Mouse (Mus musculus): ENCODE results near the gene Nectin2. TPM values are rescaled to one million over a fixed set of nuclear protein-coding genes. Genes with fewer than 3 reads are reported as not detected.
"Not testable (repeated sequence)": the region's sequence is repeated elsewhere in the genome, so short reads cannot be mapped to it uniquely, and the experiment has no call there.

The Nectin2 gene
- polyA plus RNA-seq, 1 experiment from 2014 or later, result 56.5 TPM

DNA sequence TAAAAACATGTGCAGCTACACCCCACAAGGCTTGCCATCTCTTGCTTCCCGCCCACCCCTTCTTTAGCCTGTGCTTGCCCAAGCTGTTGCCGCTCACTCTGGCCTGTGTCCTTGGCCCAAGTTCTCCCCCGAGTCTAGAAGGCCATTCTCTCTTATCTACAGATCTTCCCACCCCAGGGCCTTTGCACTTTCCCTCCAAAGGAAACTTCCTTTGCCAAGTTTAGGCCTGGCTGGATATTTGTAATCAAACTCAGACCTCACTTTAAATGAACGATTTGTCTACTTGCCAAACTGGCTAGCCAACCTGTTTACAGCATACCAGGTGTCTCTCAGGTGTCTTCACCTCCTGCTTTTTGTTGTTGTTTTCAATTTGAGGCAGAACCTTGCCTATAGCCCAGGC, 59.4 kb downstream of the Nectin2 start:
- no peak for ATAC-seq (ENCODE audit: low FRiP score)
- Histone ChIP-seq H3K36me3 (no peaks in the 10 kb centered on the region), H3K9ac (replicated peaks) (no peak overlapping the region), H3K27me3 (replicated peaks) (no peaks in the 10 kb centered on the region), H3K27ac (replicated peaks) (no peak overlapping the region), H3K9me3 (replicated peaks) (no peaks in the 10 kb centered on the region), H3K4me1 (peaks cover 5% of the 10 kb centered on the region; the same call in 1 of the 2 replicates), H3K4me3 (replicated peaks) (no peak overlapping the region), H3K4me2 (no peak overlapping the region)
- 90% methylated on average over 4 of the region's 4 CpGs for WGBS

DNA sequence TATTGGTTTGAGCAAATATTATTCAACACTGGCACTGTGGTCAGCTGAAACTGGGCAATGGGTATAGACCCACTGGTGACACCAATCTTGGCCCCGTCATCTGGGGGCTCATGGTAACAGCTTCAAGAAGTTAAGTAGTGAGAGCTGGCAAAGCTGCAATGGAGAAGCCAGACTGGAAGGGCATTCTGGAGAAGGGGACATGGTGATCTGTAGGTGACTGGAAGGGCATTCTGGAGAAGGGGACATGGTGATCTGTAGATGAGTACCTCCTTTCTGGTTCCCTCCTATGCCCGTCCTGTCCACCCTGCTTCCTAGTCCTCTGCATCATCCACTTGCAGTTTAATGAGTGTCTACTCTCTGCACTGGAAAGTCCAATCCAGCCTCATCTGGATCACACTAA, 61.7 kb downstream of the Nectin2 start:
- H3K4me3 ChIP-seq (replicated peaks), result no peak overlapping the region
- no peaks in the 10 kb centered on the region for H3K27me3 ChIP-seq (replicated peaks)
- no peak for ATAC-seq (ENCODE audit: low FRiP score)
- WGBS, result 95% methylated on average over 2 of the region's 2 CpGs
- H3K27ac ChIP-seq (replicated peaks), result no peak overlapping the region
- no peaks in the 10 kb centered on the region for H3K9me3 ChIP-seq (replicated peaks)
- no peak overlapping the region for H3K9ac ChIP-seq (replicated peaks)
- no peak overlapping the region for H3K4me2 ChIP-seq
- peaks cover 5% of the 10 kb centered on the region; the same call in 1 of the 2 replicates for H3K4me1 ChIP-seq
- H3K36me3 ChIP-seq, result no peaks in the 10 kb centered on the region

DNA sequence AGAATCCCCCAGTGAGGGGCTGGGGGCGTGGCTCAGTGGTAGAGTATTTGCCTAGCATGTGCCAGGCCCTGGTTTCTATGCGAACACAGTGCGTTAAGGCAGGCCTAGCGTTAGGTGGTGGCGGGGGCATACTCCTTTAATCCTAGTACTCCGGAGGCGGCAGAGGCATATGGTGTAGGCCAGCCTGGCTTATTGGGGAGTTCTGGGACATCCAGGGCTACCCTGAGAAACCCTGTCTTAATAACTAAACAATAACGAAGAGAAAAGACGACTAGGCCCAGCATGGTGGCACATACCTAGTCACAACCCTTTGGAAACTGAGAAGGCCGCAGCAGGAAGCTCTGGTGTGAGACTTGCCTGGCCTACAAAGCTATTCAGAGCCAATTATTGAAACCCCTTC, 62.2 kb downstream of the Nectin2 start:
- H3K27ac ChIP-seq (replicated peaks), result no peak overlapping the region
- no peak for ATAC-seq (ENCODE audit: low FRiP score)
- no peak overlapping the region for H3K9ac ChIP-seq (replicated peaks)
- peaks cover 2% of the 10 kb centered on the region; the same call in 1 of the 2 replicates for H3K4me1 ChIP-seq
- H3K36me3 ChIP-seq, result no peaks in the 10 kb centered on the region
- H3K9me3 ChIP-seq (replicated peaks), result no peaks in the 10 kb centered on the region
- H3K4me2 ChIP-seq, result no peak overlapping the region
- 93% methylated on average over 10 of the region's 10 CpGs for WGBS
- no peaks in the 10 kb centered on the region for H3K27me3 ChIP-seq (replicated peaks)
- H3K4me3 ChIP-seq (replicated peaks), result no peak overlapping the region

DNA sequence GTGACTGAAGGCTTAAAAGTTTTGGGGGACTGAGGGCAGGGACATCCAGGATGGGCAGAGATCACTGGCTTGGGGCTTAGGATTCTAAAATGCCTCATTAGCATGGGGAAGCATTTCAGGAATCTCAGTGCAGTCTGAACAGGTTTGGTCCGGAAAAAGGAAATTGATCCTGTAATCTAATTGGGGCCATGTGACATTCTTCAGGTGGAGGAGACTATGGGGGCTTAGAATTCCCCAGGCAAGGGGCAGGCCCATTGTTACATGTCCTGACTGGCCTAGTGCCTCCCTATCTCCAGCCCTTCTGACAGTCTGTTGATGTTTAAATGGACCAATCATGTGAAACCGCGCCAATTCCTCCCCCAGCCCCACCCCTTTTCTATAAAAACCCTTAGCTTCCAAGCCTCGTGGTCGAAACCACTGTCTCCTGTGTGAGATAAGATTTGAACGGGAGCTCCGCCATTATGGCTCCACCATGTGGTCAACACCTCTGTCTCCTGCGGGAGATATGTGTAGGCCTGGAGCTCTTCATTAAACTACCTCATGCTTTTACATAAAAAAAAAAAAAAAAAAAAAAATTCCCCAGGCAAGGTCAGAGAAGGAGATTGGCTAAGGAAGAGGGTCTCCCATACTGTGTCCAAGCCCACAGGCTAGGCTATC, 63.2 kb downstream of the Nectin2 start:
- not testable (repeated sequence) for ATAC-seq (ENCODE audit: low FRiP score); H3K27ac ChIP-seq (replicated peaks); H3K9ac ChIP-seq (replicated peaks); H3K4me2 ChIP-seq; H3K36me3 ChIP-seq; H3K4me1 ChIP-seq; H3K9me3 ChIP-seq (replicated peaks); H3K27me3 ChIP-seq (replicated peaks); H3K4me3 ChIP-seq (replicated peaks)
- 83% methylated on average over 8 of the region's 8 CpGs for WGBS

DNA sequence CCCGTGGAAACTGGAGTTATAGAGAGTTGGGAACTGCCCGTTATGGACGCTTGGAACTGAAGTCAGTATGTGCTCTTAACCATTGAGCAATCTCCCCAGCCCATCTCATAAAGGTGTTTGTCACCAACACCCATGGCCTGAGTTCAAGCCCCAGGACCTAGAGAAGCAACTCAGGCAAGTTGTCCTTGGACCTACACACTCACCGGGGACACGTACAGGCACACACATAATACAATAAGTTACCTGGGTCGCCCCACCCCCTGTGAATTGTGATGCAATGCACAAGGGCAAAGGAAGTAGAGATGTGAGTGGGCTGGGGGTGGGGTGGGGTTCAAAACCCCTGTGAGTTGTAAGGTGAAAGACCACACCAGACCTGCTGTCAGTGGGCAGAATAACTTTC, 63.8 kb downstream of the Nectin2 start:
- 91% methylated on average over 6 of the region's 6 CpGs for WGBS

DNA sequence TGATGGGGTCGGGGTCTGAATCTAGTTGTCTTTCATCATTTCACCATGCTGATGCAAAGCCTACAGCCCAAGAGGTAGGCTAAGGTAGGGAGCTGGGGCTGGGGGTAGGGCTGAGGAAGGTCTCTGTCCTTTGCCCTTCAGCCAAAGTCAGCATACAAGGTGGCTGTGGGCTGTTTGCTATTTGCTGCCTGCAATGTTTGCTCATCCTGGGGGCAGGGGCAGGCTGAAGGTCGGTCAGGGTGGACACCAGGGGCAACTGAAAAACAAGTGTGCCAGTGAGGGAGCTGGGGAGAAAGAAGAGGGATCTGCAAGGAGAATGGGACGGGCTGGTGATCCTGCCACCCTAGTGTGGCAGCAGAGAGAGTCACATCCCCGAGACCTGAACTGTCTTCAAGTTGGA, 64.9 kb downstream of the Nectin2 start:
- H3K4me1 ChIP-seq, result no peaks in the 10 kb centered on the region
- H3K36me3 ChIP-seq, result no peaks in the 10 kb centered on the region
- H3K27me3 ChIP-seq (replicated peaks), result no peaks in the 10 kb centered on the region
- H3K4me2 ChIP-seq, result no peak overlapping the region
- H3K9ac ChIP-seq (replicated peaks), result no peak overlapping the region
- no peak overlapping the region for H3K27ac ChIP-seq (replicated peaks)
- H3K9me3 ChIP-seq (replicated peaks), result no peaks in the 10 kb centered on the region
- WGBS, result 79% methylated on average over 4 of the region's 4 CpGs
- no peak for ATAC-seq (ENCODE audit: low FRiP score)
- H3K4me3 ChIP-seq (replicated peaks), result no peak overlapping the region

More for the DNA sequence above, 63.8 kb downstream of the Nectin2 start:
- ATAC-seq (ENCODE audit: low FRiP score), result no peak
- Histone ChIP-seq H3K27ac (replicated peaks) (no peak overlapping the region), H3K36me3 (no peaks in the 10 kb centered on the region), H3K9me3 (replicated peaks) (no peaks in the 10 kb centered on the region), H3K9ac (replicated peaks) (no peak overlapping the region), H3K27me3 (replicated peaks) (no peaks in the 10 kb centered on the region), H3K4me3 (replicated peaks) (no peak overlapping the region), H3K4me1 (no peaks in the 10 kb centered on the region), H3K4me2 (no peak overlapping the region)

DNA sequence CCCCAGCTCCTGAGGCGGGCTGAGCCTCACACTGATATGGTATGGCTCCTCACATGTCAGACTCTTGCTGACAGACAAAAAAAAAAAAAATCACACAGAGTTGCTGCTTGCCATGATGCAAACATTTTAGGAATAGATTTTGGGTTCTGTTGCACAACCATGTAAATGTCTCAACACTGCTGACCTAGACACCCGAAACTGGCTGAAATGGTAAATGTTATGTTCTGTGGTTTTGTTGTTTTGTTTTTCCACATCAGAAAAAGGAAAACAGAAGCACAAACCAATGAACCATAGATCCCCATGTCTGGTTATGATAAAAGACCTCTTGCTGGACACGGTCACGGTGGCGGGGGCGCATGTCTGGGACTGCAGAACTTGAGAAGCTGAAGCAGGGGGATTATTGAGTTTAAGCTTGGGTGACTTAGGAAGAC, 66.5 kb downstream of the Nectin2 start:
- Histone ChIP-seq H3K4me1 (no peaks in the 10 kb centered on the region), H3K9me3 (replicated peaks) (no peaks in the 10 kb centered on the region), H3K4me2 (no peak overlapping the region), H3K27me3 (replicated peaks) (no peaks in the 10 kb centered on the region), H3K27ac (replicated peaks) (no peak overlapping the region), H3K4me3 (replicated peaks) (no peak overlapping the region), H3K36me3 (no peaks in the 10 kb centered on the region), H3K9ac (replicated peaks) (no peak overlapping the region)
- ATAC-seq (ENCODE audit: low FRiP score), result no peak
- 92% methylated on average over 6 of the region's 6 CpGs for WGBS

DNA sequence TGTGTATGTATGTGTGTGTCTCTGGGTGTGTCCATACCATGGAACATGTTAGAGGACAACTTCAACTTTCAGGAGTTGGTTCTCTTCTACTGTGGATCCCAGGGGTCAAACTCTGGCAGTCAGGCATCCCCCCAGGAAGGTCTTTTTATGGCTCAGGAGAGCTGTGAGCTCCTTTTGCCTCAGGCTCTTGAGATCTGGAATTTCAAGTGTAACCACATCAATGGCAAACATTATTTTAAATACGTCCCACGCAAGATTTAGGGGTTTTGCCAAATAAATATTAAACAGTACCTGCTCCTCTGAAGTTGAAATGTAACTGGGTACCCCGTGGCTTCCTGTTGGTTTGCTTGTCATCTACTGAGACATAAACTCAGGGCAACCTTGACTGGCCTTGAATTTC, 67.3 kb downstream of the Nectin2 start:
- H3K27ac ChIP-seq (replicated peaks), result no peak overlapping the region
- H3K9me3 ChIP-seq (replicated peaks), result no peaks in the 10 kb centered on the region
- no peak overlapping the region for H3K4me3 ChIP-seq (replicated peaks)
- H3K4me2 ChIP-seq, result no peak overlapping the region
- no peak for ATAC-seq (ENCODE audit: low FRiP score)
- no peak overlapping the region for H3K9ac ChIP-seq (replicated peaks)
- H3K36me3 ChIP-seq, result no peaks in the 10 kb centered on the region
- no peaks in the 10 kb centered on the region for H3K27me3 ChIP-seq (replicated peaks)
- WGBS, result 80% methylated on average over 3 of the region's 3 CpGs
- no peaks in the 10 kb centered on the region for H3K4me1 ChIP-seq

DNA sequence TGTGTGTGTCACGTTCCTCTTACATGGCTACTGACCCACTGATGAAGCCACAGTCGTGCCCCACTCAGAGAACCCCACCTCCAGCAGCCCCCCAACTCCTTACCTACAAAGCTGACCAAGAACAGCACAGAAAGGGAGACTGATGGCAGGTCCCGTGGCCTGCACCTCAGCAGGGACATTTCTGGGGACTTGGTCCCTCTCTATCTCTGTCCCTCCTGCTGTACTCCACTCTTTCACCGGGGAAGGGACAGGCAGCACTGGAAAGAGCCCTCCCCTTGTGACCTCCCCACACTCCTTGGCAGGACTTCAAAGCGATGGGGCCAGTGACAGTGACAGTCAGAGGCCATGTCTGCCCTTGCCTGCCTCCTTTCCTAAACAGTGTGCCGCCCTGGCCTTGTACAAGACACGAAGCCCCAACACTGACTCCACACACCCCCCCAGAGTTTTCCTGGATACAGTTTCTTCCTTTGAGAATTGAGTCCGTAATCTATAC, 69.0 kb downstream of the Nectin2 start, which contains the start of the genes Gm44805 and Apoc4:
Gm44805 (minus strand) TSS at position 222 of the 493 bp plus-strand sequence.
Apoc4 (minus strand) TSS at position 278 of the 493 bp plus-strand sequence.
- Histone ChIP-seq H3K4me2 (no peak within 1 kb of the TSS), H3K27ac (replicated peaks) (no peak within 1 kb of the TSS), H3K27me3 (replicated peaks) (no peaks in the 10 kb centered on the region), H3K4me3 (replicated peaks) (no peak within 1 kb of the TSS), H3K9me3 (replicated peaks) (no peaks in the 10 kb centered on the region), H3K9ac (replicated peaks) (no peak within 1 kb of the TSS), H3K36me3 (no peaks in the 10 kb centered on the region), H3K4me1 (no peaks in the 10 kb centered on the region)
- ATAC-seq (ENCODE audit: low FRiP score), result no peak
- WGBS, result 70% methylated on average over 8 of the region's 8 CpGs

DNA sequence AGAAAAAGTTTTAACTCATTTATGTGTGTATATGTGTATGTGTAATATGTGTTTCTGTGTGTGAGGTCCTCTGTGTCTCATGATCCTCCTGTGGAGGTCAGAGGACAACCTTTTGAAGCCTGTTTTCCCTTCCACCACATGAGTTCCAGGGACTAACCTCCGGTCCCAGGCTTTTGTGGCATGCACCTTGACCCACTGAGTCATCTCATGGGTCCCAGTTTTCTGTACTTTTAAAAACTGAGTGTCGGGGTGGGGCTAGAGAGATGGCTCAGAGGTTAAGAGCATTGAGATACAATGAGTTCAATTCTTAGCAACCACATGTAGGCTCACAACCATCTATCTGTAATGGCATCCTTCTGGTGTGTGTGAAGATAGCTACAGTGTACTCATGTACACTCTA, 69.6 kb downstream of the Nectin2 start:
- no peaks in the 10 kb centered on the region for H3K27me3 ChIP-seq (replicated peaks)
- no peak overlapping the region for H3K9ac ChIP-seq (replicated peaks)
- no peak overlapping the region for H3K4me3 ChIP-seq (replicated peaks)
- no peak overlapping the region for H3K4me2 ChIP-seq
- WGBS, result 83% methylated on average over 2 of the region's 2 CpGs
- H3K9me3 ChIP-seq (replicated peaks), result no peaks in the 10 kb centered on the region
- ATAC-seq (ENCODE audit: low FRiP score), result no peak
- no peaks in the 10 kb centered on the region for H3K4me1 ChIP-seq
- H3K36me3 ChIP-seq, result no peaks in the 10 kb centered on the region
- H3K27ac ChIP-seq (replicated peaks), result no peak overlapping the region

DNA sequence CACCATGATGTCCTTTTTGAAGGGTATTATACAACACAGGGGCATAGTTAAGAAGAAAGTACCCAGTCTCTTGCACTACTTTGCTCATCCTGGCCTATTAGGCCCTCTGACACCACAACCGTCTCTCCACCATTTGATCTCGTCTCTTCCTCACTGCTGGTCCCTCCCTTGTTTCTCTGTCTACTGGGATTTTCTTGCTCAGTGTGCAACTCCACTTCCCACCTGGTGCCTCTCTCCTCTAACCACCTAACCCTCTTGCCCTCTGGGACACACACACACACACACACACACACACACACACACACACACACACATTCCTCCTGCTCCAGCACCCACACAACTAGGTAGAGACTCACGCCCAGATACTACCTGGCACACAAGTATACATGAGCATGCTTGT, 71.4 kb downstream of the Nectin2 start:
- H3K4me1 ChIP-seq, result no peaks in the 10 kb centered on the region
- H3K9me3 ChIP-seq (replicated peaks), result no peaks in the 10 kb centered on the region
- no peak for ATAC-seq (ENCODE audit: low FRiP score)
- H3K4me3 ChIP-seq (replicated peaks), result no peak overlapping the region
- H3K4me2 ChIP-seq, result no peak overlapping the region
- 93% methylated on average over 3 of the region's 3 CpGs for WGBS
- H3K27me3 ChIP-seq (replicated peaks), result no peaks in the 10 kb centered on the region
- no peak overlapping the region for H3K27ac ChIP-seq (replicated peaks)
- no peaks in the 10 kb centered on the region for H3K36me3 ChIP-seq
- H3K9ac ChIP-seq (replicated peaks), result no peak overlapping the region

DNA sequence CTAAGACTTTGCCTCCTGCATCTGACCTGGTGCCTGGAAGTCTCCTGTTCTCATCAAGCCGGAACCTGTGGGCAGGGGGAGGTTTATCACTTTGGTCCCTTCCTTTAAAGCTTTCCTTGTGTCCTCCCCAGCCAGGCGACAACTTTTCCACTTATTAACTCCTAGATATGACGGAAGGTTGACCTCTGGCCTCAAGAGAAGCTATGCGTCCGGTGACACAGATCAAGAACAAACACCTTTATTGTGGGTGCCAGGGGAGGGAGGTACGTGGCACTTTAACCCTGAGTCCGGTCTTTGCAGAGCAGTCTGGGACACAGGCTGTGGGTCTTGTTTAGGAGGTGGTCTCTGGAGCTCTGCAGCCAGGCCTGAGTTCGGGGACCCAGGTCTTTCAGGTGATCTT, 72.4 kb downstream of the Nectin2 start, which contains the start of gene Apoc2:
Apoc2 (minus strand) TSS at position 70 of the 400 bp plus-strand sequence.
- Histone ChIP-seq H3K4me3 (replicated peaks) (no peak within 1 kb of the TSS), H3K4me1 (no peaks in the 10 kb centered on the region), H3K27ac (replicated peaks) (no peak within 1 kb of the TSS), H3K9me3 (replicated peaks) (no peaks in the 10 kb centered on the region), H3K4me2 (no peak within 1 kb of the TSS), H3K27me3 (replicated peaks) (no peaks in the 10 kb centered on the region), H3K9ac (replicated peaks) (no peak within 1 kb of the TSS), H3K36me3 (no peaks in the 10 kb centered on the region)
- 81% methylated on average over 8 of the region's 8 CpGs for WGBS
- no peak for ATAC-seq (ENCODE audit: low FRiP score)

Measured in neural tube, embryonic 15.5 days (tissue).